Mouse (Mus musculus): ENCODE data around the gene Rad54l2.

Gene Rad54l2

GRCm38 (mm10) chr9:106675965-106676364 is 113.0 kb downstream of the Rad54l2 start:
- no peak for DNase-seq (ENCODE audit: low spot score)

- DNase-seq (ENCODE audit: low spot score), result peak; percentile 47
These were observed 113.5 kb downstream of the Rad54l2 start for GRCm38 (mm10) chr9:106675480-106675879.

DNA sequence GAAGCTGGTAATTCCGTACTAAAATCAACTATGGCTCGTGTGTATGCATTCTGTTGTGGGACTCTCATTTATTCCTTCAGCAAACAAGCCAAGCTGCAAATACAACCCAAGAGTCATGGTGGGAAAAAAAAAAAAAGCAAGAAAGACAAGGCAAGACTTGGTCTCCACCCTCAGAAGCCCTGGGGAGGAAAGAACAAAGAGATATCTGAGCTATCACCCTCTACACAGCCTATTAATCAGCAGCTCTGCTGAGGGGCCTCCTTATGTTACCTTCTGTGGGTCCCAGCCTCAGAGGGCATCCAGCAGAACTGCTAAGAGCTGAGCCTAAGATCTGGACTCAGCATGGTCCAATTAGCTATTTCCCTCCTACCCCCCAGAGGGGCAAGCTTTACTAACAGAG is 115.1 kb downstream of the Rad54l2 start:
- no peak for DNase-seq (ENCODE audit: low spot score)

DNA sequence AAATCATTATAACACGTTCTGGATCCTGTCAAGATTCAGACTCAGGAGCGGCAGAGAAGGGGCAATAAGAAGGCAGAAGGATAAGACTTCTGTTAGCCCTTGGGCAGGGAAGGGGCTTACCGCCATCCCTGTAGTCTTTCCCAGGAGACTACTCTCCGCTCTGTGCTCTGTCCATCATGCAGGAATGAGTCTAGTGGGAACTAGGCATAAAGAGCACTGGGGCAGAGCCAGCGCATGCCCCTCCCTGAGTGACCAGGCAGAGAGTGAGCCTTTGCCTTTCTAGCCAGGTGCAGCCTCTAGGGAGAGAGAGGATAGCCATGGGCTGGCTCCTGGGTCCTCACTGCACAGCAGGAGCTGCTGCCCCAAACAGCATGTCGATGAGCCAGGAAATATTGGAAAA is 124.1 kb downstream of the Rad54l2 start:
- no peak for DNase-seq (ENCODE audit: low spot score)

GRCm38 (mm10) chr9:106664433-106664832 is 124.6 kb downstream of the Rad54l2 start:
- DNase-seq (ENCODE audit: low spot score), result no peak

- no peak for DNase-seq (ENCODE audit: low spot score)
These were observed 125.8 kb downstream of the Rad54l2 start for GRCm38 (mm10) chr9:106663200-106663599.

DNA sequence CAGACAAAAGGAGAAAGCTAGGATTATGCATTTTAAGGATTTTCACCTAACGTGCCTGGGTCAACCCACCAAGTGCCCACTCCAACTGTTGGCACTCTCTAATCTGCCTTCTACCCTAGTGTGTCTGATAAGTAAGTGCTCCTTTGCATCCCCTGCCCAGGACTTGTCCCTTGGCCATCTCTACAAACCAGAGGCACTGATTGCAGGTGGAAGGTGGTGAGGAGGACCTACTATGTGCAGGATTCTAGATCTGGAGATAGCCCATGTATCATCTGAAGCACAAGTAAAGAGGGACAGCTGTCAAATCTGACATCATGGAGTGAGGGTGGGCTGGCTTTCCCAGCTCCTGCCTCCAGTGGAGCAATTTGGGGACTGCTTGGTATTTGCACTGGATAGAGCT is 129.1 kb downstream of the Rad54l2 start:
- no peak for DNase-seq (ENCODE audit: low spot score)

DNA sequence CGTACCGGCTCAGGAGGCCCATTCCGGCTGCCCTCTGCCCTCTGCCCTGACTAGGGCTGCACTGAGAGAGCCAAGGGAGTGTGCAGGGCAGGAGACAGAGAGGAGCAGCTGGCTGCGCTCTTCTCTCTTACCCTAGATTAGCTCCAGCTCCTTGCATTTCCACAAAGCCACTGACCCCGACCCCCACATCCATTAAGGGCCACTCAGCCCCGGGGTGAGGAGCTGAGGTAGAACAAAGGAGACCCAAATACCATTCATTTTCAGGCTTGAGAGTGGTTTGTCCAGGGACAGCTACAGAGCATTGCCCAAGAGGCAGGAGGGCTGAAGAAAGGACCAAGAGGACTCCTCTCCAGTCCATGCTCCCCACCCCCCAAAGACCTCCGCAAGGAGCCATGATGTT is 129.6 kb downstream of the Rad54l2 start:
- DNase-seq (ENCODE audit: low spot score), result no peak

DNA sequence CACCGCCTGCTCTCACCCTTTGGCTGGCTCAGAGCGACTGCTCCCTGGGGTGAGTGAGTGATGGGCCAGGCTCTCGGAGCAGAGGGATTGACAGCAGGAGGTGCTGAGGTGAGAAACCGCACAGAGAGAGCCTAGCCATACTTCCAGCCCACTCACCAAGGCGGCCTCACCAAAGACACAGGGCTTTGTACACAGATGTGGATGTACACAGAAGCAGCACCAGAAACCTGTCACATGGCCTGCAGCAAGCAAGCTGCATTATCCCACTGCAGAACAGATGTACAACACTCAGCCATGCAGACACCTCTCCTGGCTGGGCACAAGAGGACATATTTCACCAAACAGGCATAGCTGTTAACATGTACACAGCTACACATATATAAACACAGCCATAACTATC is 131.4 kb downstream of the Rad54l2 start:
- no peak for DNase-seq (ENCODE audit: low spot score)

GRCm38 (mm10) chr9:106656820-106657219 is 132.2 kb downstream of the Rad54l2 start:
- DNase-seq (ENCODE audit: low spot score), result no peak

DNA sequence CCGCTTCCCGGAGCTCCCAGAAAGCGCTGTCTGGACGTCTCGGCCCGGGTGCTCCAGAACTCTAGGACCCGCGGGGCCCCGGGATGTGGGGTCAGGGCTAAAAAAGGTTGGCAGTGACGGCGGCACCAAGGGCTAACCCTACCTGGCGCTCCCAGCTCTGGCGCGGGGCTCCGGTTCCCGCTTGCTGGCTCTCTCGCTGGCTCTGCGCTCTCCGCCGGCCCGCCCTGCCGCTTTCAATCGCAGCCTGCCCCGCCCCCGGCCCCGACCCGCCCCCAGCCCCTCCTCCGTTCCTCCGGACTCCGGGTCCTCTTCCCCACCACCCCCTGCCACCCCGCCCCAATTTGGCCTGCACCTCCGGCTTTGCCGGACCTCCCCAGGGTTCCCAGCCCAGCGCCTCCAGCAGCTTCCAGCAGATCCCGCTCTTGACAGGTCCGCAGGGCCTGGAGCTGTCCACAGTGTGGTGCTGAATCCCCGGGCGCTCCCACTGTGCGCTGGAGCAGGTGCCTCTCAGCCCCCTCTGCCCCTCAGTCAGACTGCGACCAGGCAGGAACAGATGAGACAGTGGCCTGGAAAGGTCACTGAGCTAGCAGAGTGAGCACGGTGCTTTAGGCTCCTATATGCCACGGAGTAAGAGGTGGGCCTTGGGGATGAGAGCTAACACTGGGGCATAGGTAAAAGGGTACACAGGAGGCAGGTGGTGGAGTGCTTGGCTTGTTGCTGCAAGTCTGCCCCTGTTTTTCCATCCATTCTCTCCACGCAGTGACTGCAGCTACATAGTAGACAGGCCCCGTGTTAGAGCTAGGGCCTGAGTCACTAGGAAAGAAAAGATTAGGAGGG is 132.9 kb downstream of the Rad54l2 start, which contains the start of gene Grm2:
Grm2 (minus strand) TSS at position 199 of the 837 bp plus-strand sequence.
- DNase-seq (ENCODE audit: low spot score), result peak; percentile 67

DNA sequence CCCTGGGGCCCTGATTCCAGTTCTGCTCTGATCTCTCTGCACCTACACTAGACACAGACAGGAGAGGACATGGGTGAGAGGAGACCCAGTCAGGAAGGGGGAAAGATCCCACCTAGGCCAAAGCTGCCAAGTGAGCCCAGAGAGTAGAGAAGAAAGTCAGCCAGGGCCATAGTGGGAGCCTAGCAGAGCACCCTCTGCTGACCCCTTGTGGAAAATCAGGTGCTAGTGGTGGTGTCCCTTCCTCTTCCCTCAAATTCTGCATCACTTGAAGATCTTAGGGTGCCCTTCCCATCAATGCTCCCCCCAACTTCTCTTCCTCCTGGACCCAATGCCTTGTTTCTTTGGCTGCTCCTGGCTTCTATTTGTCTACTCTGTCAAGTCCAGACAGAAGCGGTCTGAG is 136.3 kb downstream of the Rad54l2 start:
- no peak for DNase-seq (ENCODE audit: low spot score)

GRCm38 (mm10) chr9:106647226-106647625 is 141.8 kb downstream of the Rad54l2 start:
- no peak for DNase-seq (ENCODE audit: low spot score)

DNA sequence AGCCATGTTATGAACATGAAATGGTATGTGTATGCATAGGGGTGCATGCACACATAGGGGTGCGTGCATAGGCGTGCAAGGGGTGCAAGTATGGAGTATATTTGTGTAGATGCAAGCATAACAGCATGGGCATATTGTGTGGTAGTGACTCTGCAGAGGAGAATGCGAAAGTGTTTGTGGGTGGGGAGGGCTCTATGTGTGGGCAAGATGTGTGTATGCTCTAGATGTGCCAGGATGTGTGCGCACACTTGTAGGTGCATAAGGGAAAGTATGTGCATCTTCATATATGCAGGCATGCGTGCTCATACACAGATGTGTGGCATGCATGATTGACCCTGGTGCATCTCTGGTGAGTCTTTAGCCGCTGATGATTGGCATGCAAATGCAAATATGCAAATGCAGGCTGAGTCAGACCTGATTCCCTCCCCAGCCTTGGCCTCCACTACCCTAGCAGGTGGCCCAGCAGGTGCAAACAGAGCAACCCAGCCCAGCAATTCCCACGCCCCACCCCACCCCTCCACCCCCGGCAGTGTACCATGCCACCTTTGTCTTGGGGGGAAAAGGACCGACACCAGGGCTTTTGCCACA is 143.2 kb downstream of the Rad54l2 start:
- DNase-seq (ENCODE audit: low spot score), result no peak

DNA sequence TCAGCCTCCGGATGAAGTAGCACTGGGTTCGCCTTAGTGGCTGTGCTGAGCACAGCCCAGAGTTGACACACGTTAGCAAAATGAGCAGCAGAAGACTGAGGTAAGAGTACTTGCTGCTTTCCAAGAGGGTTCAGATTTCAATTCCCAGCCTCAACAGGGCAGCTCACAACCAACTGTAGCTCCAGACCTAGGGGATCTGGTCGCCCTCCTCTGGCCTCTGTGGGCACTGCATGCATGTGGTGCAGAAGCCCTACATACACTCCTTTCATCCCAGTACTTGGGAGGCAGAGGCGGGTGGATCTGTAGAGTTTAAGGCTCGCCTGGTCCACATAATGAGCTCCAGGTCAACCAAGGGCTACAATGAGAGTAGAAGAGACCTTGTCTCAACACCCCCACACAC is 145.2 kb downstream of the Rad54l2 start:
- DNase-seq (ENCODE audit: low spot score), result no peak

DNA sequence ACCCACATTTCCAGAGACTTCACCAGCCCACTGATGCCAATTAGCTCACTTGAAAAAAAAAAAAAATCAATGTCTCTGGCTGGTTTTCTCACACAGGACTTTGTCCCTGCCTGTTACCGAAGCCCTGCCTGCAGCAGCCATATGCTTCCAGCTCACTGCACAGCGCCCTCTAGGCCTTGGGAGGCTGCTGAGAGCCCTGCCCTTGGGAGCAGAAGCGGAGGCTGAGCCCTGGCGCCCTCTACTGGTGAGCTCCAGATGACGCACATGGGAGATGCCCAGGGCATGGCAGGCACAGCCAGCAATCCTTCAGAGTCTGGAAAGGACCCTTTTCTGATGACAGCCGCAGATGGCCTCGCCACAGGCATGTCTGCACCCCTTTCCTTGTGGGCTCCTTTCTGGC is 145.9 kb downstream of the Rad54l2 start:
- DNase-seq (ENCODE audit: low spot score), result peak; percentile 93

DNA sequence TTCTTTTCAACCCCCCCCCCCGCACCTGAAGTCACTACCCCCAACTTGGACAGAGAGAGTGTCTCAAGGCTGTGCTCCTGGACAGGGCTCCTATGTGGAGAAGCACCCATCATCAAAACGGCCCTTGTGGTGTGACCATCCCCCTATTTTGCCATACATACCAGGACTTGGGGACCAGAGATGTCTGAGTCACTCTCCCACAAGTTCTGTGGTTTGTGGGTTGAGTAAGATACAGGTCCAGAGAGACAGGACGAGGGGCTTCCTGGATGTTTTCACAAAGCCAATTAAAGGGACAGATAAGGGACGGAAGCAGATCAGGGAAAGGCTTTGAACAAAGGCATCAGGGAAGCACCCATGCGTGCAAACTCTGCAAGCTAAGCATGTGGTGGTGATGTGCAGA is 147.6 kb downstream of the Rad54l2 start:
- DNase-seq (ENCODE audit: low spot score), result no peak

DNA sequence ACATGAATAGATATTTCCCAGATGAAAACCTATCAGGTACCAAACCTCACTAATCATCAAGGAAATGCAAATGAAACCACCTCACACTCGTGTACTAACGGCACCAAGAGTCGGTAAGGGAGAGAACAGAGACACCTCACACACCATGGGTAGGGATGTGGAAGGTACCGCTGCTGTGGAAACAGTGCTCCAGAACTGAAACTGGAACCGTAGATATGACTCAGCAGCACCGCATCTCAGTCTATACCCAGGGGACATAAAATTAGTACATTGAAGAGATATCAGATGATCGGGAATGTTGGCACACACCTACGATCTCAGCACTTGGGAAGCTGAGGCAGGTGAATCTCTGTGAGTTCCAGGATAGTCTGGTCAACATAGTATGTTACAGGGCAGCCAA is 150.8 kb downstream of the Rad54l2 start:
- DNase-seq (ENCODE audit: low spot score), result no peak

Data from testis, postnatal 14 days (tissue).